Mouse (Mus musculus): Measurements from ENCODE around the gene Tmbim6. TPM values are rescaled to one million over a fixed set of nuclear protein-coding genes. Genes with fewer than 3 reads are reported as not detected.

The Tmbim6 gene
- polyA plus RNA-seq, 1 experiment from 2014 or later = 225 TPM

DNA sequence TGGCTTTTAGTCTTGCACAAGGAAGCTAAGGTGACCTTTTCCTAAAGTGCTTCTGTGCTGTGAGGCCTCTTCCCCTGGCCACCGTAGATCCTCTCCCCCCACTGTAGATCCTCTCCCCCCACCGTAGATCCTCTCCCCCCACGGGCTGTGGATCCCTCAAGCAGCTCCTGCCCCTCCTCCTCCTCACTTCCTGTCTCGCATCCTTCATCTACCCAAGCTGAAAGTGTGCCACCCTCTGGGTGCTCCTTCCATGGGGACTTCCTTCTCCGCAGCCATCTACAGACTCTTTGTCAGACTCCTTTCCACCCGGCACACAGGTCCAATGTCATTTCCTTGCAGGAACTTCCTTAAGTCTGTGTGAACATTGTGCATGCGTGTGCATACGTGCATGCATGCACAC lies 37.7 kb downstream of the Tmbim6 start:
- H3K36me3 ChIP-seq (ENCODE audit: control insufficient read depth, insufficient read depth, low read length) = peaks cover 16% of the 10 kb centered on the region
- H3K9me3 ChIP-seq (ENCODE audit: control insufficient read depth, low read length) = no peaks in the 10 kb centered on the region
- no peaks in the 10 kb centered on the region for H3K27me3 ChIP-seq (ENCODE audit: control insufficient read depth, insufficient read depth, low read length)
- H3K9ac ChIP-seq (ENCODE audit: low read length) = no peak overlapping the region
- WGBS = 87% methylated on average over 8 of the region's 8 CpGs
- DNase-seq (ENCODE audit: low spot score) (no peak), ATAC-seq (ENCODE audit: insufficient number of reproducible peaks, low FRiP score, low TSS enrichment, low read depth) (no peak)
- no peak overlapping the region for H3K4me2 ChIP-seq (ENCODE audit: low read depth, severe bottlenecking)
- no peak overlapping the region for H3K4me3 ChIP-seq (ENCODE audit: low read depth, low read length)
- no peak overlapping the region for H3K27ac ChIP-seq (replicated peaks; ENCODE audit: low read depth, low read length)
- no peaks in the 10 kb centered on the region for H3K4me1 ChIP-seq (ENCODE audit: control insufficient read depth, insufficient read depth, low read length)

DNA sequence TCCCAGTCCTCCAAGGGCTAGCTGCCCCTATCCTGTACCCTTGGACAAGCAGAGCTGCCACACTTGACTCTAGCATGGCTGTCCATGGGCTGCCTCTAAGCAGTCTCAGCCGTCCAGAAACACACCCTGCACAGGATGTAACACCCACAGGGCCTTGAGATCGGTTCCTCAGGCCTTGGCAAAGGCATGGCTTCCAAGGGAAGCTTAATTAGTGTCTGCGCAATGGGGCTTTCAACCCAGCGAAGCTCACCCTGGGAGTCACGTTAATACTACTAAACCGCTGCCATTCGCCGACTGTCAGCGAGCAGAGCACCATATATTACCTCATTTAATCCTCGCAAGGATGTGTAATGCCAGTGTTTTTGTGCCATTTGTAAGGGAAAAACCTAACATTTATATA lies 38.4 kb downstream of the Tmbim6 start:
- Histone ChIP-seq H3K4me3 (ENCODE audit: low read depth, low read length) (no peak overlapping the region), H3K27me3 (ENCODE audit: control insufficient read depth, insufficient read depth, low read length) (no peaks in the 10 kb centered on the region), H3K27ac (replicated peaks; ENCODE audit: low read depth, low read length) (no peak overlapping the region), H3K4me1 (ENCODE audit: control insufficient read depth, insufficient read depth, low read length) (no peaks in the 10 kb centered on the region), H3K9ac (ENCODE audit: low read length) (no peak overlapping the region), H3K4me2 (ENCODE audit: low read depth, severe bottlenecking) (no peak overlapping the region), H3K36me3 (ENCODE audit: control insufficient read depth, insufficient read depth, low read length) (peaks cover 16% of the 10 kb centered on the region), H3K9me3 (ENCODE audit: control insufficient read depth, low read length) (no peaks in the 10 kb centered on the region)
- 86% methylated on average over 10 of the region's 10 CpGs for WGBS
- DNase-seq (ENCODE audit: low spot score) (no peak), ATAC-seq (ENCODE audit: insufficient number of reproducible peaks, low FRiP score, low TSS enrichment, low read depth) (no peak)

DNA sequence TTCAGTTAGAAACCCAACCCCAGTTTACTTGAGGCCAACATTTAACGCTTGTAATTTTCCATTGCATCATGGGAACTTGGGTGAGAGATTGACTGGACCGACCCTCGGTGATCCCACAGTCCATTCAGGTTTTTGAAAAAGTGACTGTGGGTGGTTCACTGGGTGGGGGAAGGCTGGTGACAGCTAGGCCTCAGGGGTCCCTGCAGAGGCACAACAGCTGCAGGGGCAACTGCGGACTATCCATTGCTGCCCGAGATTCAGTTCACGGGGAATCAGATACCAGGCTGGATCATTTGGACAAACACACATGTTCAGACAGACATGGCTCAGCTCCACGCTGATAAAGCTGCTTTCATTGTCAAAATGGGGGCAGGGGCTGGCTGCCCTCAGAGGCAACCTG lies 38.8 kb downstream of the Tmbim6 start:
- no peak overlapping the region for H3K27ac ChIP-seq (replicated peaks; ENCODE audit: low read depth, low read length)
- no peaks in the 10 kb centered on the region for H3K27me3 ChIP-seq (ENCODE audit: control insufficient read depth, insufficient read depth, low read length)
- H3K36me3 ChIP-seq (ENCODE audit: control insufficient read depth, insufficient read depth, low read length) = peaks cover 14% of the 10 kb centered on the region
- no peaks in the 10 kb centered on the region for H3K9me3 ChIP-seq (ENCODE audit: control insufficient read depth, low read length)
- WGBS = 88% methylated on average over 7 of the region's 7 CpGs
- DNase-seq (ENCODE audit: low spot score) (no peak), ATAC-seq (ENCODE audit: insufficient number of reproducible peaks, low FRiP score, low TSS enrichment, low read depth) (no peak)
- no peak overlapping the region for H3K4me2 ChIP-seq (ENCODE audit: low read depth, severe bottlenecking)
- no peak overlapping the region for H3K4me3 ChIP-seq (ENCODE audit: low read depth, low read length)
- no peak overlapping the region for H3K9ac ChIP-seq (ENCODE audit: low read length)
- no peaks in the 10 kb centered on the region for H3K4me1 ChIP-seq (ENCODE audit: control insufficient read depth, insufficient read depth, low read length)

DNA sequence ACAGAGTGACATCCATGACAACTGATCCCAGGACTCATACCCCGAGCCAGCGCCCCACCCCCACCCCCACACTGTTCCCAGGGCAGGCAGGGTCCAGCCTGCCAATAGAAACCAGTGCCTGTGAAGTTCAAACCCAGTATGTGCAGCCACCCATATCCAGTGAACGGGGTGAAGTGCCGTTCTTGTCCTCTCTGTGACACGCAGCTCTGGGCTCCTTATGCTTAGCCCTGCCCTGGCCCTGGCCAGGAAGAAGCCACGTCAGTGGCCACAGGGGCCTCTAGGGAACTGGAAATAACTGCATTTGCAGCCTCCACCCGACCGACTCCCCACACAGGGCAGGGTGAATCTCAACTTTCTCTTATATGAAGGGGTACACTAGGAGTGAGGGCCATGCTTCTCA lies 39.3 kb downstream of the Tmbim6 start:
- Histone ChIP-seq H3K27ac (replicated peaks; ENCODE audit: low read depth, low read length) (no peak overlapping the region), H3K36me3 (ENCODE audit: control insufficient read depth, insufficient read depth, low read length) (peaks cover 10% of the 10 kb centered on the region), H3K9me3 (ENCODE audit: control insufficient read depth, low read length) (no peaks in the 10 kb centered on the region), H3K27me3 (ENCODE audit: control insufficient read depth, insufficient read depth, low read length) (no peaks in the 10 kb centered on the region), H3K4me3 (ENCODE audit: low read depth, low read length) (no peak overlapping the region), H3K9ac (ENCODE audit: low read length) (0 out of 2 replicates have a peak overlapping the region, but pooled peaks have one; percentile 4), H3K4me1 (ENCODE audit: control insufficient read depth, insufficient read depth, low read length) (peaks cover 2% of the 10 kb centered on the region; the same call in 1 of the 2 replicates), H3K4me2 (ENCODE audit: low read depth, severe bottlenecking) (no peak overlapping the region)
- DNase-seq (ENCODE audit: low spot score) (no peak), ATAC-seq (ENCODE audit: insufficient number of reproducible peaks, low FRiP score, low TSS enrichment, low read depth) (no peak)
- 89% methylated on average over 8 of the region's 8 CpGs for WGBS

DNA sequence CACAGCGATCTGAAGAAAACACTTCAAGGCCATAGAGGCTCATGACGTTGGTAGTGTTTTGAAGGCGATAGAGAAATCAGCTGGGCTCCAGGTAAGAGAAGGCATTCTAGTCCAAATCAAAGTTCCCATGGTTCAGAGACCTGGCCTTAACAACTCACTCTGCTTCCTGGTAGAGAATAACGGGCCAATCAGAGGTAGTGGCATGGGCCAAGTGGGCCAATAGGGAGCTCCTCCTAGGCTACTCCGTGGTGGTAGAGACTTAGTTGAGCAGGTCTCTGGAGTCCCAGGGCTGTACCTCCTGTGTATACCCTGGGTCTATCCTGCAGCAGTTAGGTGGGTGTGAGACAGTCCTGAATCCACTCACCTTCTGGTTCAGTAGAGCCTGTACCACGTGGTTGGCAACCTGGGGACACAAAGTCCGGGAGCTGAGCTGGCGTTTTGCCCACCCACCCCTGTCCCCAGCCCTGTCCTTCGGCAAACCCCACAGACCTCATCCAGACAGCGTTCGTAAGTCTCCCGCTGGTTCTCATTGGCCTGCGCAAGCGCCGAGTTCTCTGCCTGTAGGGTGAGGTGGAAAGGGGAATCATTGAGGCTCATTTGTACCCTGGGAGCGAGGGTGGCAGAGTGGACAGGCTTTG lies 40.5 kb downstream of the Tmbim6 start:
- peaks cover 3% of the 10 kb centered on the region for H3K36me3 ChIP-seq (ENCODE audit: control insufficient read depth, insufficient read depth, low read length)
- no peak overlapping the region for H3K4me2 ChIP-seq (ENCODE audit: low read depth, severe bottlenecking)
- DNase-seq (ENCODE audit: low spot score) (no peak), ATAC-seq (ENCODE audit: insufficient number of reproducible peaks, low FRiP score, low TSS enrichment, low read depth) (no peak)
- H3K9me3 ChIP-seq (ENCODE audit: control insufficient read depth, low read length) = no peaks in the 10 kb centered on the region
- no peak overlapping the region for H3K4me3 ChIP-seq (ENCODE audit: low read depth, low read length)
- H3K9ac ChIP-seq (ENCODE audit: low read length) = no peak overlapping the region
- 91% methylated on average over 16 of the region's 16 CpGs for WGBS
- H3K27me3 ChIP-seq (ENCODE audit: control insufficient read depth, insufficient read depth, low read length) = no peaks in the 10 kb centered on the region
- H3K27ac ChIP-seq (replicated peaks; ENCODE audit: low read depth, low read length) = no peak overlapping the region
- peaks cover 4% of the 10 kb centered on the region; the same call in 1 of the 2 replicates for H3K4me1 ChIP-seq (ENCODE audit: control insufficient read depth, insufficient read depth, low read length)

DNA sequence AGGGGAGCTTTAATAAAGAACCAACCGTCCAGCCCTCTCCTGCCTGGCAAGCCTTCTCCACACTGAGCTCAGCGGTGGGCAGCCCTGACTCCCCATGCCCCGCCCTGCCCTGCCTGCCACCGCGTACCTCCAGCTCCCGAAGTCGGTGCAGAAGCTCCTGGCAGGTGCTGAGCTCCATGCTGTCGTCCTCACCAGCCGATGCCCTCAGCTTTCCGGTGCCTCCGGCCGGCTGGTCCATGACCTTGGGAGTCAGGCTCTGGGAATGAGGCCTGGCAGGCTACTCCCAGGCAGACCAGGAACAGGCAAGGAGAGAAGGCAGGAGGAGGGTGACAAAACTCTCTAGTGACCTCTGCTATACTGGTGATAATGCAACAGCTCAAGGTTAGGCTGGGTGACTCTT lies 41.2 kb downstream of the Tmbim6 start:
- no peak overlapping the region for H3K4me3 ChIP-seq (ENCODE audit: low read depth, low read length)
- H3K4me1 ChIP-seq (ENCODE audit: control insufficient read depth, insufficient read depth, low read length) = peaks cover 4% of the 10 kb centered on the region; the same call in 1 of the 2 replicates
- H3K27ac ChIP-seq (replicated peaks; ENCODE audit: low read depth, low read length) = no peak overlapping the region

DNA sequence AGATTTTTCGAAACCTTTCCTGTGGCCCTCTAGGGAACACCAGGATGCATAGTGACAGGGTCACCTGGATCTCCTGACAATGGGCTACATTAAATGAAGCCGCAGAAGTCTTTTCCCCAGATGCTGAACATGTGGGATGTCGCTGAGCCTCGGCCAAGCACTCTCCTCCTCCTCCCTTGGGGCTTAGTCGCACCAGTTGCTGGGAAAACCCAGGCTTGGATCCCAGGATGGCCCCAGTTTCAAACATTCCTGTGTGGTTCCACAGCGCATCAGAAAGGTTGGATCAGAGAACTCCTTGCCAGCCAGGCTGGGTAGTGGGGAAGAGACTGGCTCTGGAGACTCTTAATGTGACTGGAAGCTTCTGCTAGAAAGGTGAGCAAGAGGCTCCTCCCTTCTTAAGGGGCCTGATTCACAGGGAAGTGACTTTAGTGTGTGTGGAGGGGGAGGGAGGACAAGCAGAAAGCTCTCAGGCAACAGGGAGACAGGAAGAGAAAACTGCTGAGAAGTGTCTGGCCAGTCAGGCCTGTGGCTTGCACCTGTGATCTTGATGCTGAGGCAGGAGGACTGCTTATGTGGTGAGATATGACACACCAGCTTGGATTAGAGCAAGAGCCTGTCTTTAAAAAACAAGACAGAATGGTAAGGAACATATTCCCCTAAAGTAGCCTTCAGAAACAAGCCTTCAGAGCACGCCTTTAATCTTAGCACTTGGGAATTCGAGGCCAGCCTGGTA lies 46.5 kb downstream of the Tmbim6 start:
- Histone ChIP-seq H3K4me2 (ENCODE audit: low read depth, severe bottlenecking) (no peak overlapping the region), H3K9ac (ENCODE audit: low read length) (no peak overlapping the region), H3K36me3 (ENCODE audit: control insufficient read depth, insufficient read depth, low read length) (no peaks in the 10 kb centered on the region; the same call in 1 of the 2 replicates), H3K9me3 (ENCODE audit: control insufficient read depth, low read length) (no peaks in the 10 kb centered on the region), H3K27me3 (ENCODE audit: control insufficient read depth, insufficient read depth, low read length) (no peaks in the 10 kb centered on the region), H3K4me3 (ENCODE audit: low read depth, low read length) (no peak overlapping the region), H3K4me1 (ENCODE audit: control insufficient read depth, insufficient read depth, low read length) (peaks cover 17% of the 10 kb centered on the region), H3K27ac (replicated peaks; ENCODE audit: low read depth, low read length) (no peak overlapping the region)
- DNase-seq (ENCODE audit: low spot score) (no peak), ATAC-seq (ENCODE audit: insufficient number of reproducible peaks, low FRiP score, low TSS enrichment, low read depth) (no peak)
- 81% methylated on average over 8 of the region's 8 CpGs for whole genome bisulfite sequencing

More for the DNA sequence above, 41.2 kb downstream of the Tmbim6 start:
- Histone ChIP-seq H3K4me2 (ENCODE audit: low read depth, severe bottlenecking) (no peak overlapping the region), H3K9ac (ENCODE audit: low read length) (no peak overlapping the region), H3K36me3 (ENCODE audit: control insufficient read depth, insufficient read depth, low read length) (no peaks in the 10 kb centered on the region; the same call in 1 of the 2 replicates), H3K9me3 (ENCODE audit: control insufficient read depth, low read length) (no peaks in the 10 kb centered on the region), H3K27me3 (ENCODE audit: control insufficient read depth, insufficient read depth, low read length) (no peaks in the 10 kb centered on the region)
- WGBS = 89% methylated on average over 12 of the region's 12 CpGs
- ATAC-seq (ENCODE audit: insufficient number of reproducible peaks, low FRiP score, low TSS enrichment, low read depth) = no peak
- DNase-seq (ENCODE audit: low spot score) = no peak

DNA sequence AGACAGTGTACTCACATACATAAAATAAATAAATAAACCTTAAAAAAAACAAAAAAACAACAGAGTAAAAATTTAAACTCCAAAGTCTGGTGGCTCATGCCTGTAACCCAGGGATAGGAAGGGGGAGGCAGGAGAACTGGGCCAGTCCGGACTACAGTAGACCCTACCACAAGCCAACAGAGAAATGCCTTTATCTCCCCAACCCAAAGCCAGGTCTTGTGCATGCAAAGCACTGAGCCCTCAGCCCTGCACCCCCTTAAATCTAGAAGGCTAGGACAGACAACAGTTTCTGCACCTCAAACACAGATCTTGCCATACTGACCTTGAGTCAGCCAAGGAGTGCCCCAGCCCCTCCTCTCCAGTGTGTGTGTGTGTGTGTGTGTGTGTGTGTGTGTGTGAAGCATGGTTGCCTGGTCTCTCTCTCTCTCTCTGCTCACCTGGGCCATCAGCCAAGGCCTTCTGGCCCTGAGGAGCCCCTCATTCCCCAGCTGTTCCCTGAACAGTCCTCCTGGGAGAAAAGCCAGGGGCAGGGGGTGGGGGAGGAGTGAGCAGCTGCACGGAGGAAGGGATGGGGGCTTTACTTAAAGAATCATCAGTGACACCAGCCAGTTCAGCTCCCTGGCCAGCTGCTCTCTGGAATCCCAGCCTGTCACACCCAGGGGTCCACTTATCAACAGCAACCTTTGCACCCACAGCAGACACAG lies 47.6 kb downstream of the Tmbim6 start:
- no peak for DNase-seq (ENCODE audit: low spot score)
- no peak overlapping the region for H3K4me3 ChIP-seq (ENCODE audit: low read depth, low read length)
- peak; percentile 67 for ATAC-seq (ENCODE audit: insufficient number of reproducible peaks, low FRiP score, low TSS enrichment, low read depth)
- H3K4me2 ChIP-seq (ENCODE audit: low read depth, severe bottlenecking) = no peak overlapping the region
- 48% methylated on average over 2 of the region's 2 CpGs for WGBS
- no peaks in the 10 kb centered on the region for H3K9me3 ChIP-seq (ENCODE audit: control insufficient read depth, low read length)
- H3K9ac ChIP-seq (ENCODE audit: low read length) = no peak overlapping the region
- peaks cover 17% of the 10 kb centered on the region for H3K4me1 ChIP-seq (ENCODE audit: control insufficient read depth, insufficient read depth, low read length)
- no peaks in the 10 kb centered on the region; the same call in 1 of the 2 replicates for H3K36me3 ChIP-seq (ENCODE audit: control insufficient read depth, insufficient read depth, low read length)
- H3K27me3 ChIP-seq (ENCODE audit: control insufficient read depth, insufficient read depth, low read length) = no peaks in the 10 kb centered on the region
- H3K27ac ChIP-seq (replicated peaks; ENCODE audit: low read depth, low read length) = 0 out of 2 replicates have a peak overlapping the region, but pooled peaks have one; percentile 21

Data from limb, embryonic 11.5 days (tissue).